Mouse (Mus musculus) thymus, adult 2 months (tissue): ENCODE results near the gene Fam168a.

Source experiments
- CTCF ChIP-seq: fragments of 200-500 bp; IDR thresholded peaks from 2 replicates; pipeline ENCODE4 v1.5.1; 2012; ENCODE audit warnings: mild to moderate bottlenecking, control low read depth, low read length, moderate library complexity, borderline replicate concordance; ENCODE audit not compliant: control insufficient read depth, poor library complexity, insufficient read depth; ENCODE audit errors: extremely low read depth
- POLR2A ChIP-seq: fragments of 200-500 bp; IDR thresholded peaks from 2 replicates; pipeline ENCODE4 v1.6.1; 2012; ENCODE audit warnings: mild to moderate bottlenecking, low read length, control low read depth, moderate library complexity; ENCODE audit not compliant: control insufficient read depth, poor library complexity, insufficient read depth; ENCODE audit errors: extremely low read depth

- TF ChIP-seq POLR2A (no peak), CTCF (no peak)
These were observed 111.0 kb downstream of the Fam168a start for GRCm38 (mm10) chr7:100817442-100817760.
